Mouse (Mus musculus): ENCODE data around the gene Olfr1128.
"Not testable (repeated sequence)": the region's sequence is repeated elsewhere in the genome, so short reads cannot be mapped to it uniquely, and the experiment has no call there.

DNA sequence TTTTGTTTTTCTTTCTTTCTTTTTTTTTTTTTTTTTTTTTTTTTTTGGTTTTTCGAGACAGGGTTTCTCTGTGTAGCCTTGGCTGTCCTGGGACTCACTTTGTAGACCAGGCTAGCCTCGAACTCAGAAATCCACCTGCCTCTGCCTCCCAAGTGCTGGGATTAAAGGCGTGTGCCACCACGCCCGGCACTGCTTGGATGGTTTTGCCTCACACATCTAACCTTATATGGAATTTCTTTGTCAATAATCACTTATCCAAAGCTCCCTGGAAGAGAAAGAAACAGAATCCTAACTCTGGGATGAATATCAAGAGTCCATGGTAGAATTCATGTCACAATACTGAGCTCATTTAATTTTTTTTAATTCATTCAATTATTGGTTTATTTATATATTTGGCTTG, 48.3 kb downstream of the Olfr1128 start, which contains the start of gene Pramel7:
- not testable (repeated sequence) for TF ChIP-seq POLR2A (IDR thresholded peaks at IDR 0.05; ENCODE audit: borderline replicate concordance, insufficient read depth, low read length); CTCF (IDR thresholded peaks at IDR 0.05; ENCODE audit: borderline replicate concordance, insufficient read depth, low read depth, low read length)
